Mouse (Mus musculus): ENCODE results near the gene Cst7.

Cst7 gene

GRCm38 (mm10) chr2:150627140-150627539 is 56.9 kb downstream of the Cst7 start:
- no peak for DNase-seq (ENCODE audit: low spot score in 2 of 2)

All from right cerebral cortex, adult 2 months (tissue).